Mouse (Mus musculus): ENCODE results near the gene Clcn3.
"Not testable (repeated sequence)": the region's sequence is repeated elsewhere in the genome, so short reads cannot be mapped to it uniquely, and the experiment has no call there.

Gene Clcn3

GRCm38 (mm10) chr8:60982701-60983687, at the start of gene Clcn3:
TSS of gene Clcn3 (minus strand) at chr8:60983300.
- DNase-seq = peak; percentile 98 to 99

GRCm38 (mm10) chr8:60996468-60996867, 13.4 kb upstream of the Clcn3 start:
- no peak for DNase-seq

GRCm38 (mm10) chr8:60993639-60993986, 10.5 kb upstream of the Clcn3 start:
- DNase-seq = no peak

DNA sequence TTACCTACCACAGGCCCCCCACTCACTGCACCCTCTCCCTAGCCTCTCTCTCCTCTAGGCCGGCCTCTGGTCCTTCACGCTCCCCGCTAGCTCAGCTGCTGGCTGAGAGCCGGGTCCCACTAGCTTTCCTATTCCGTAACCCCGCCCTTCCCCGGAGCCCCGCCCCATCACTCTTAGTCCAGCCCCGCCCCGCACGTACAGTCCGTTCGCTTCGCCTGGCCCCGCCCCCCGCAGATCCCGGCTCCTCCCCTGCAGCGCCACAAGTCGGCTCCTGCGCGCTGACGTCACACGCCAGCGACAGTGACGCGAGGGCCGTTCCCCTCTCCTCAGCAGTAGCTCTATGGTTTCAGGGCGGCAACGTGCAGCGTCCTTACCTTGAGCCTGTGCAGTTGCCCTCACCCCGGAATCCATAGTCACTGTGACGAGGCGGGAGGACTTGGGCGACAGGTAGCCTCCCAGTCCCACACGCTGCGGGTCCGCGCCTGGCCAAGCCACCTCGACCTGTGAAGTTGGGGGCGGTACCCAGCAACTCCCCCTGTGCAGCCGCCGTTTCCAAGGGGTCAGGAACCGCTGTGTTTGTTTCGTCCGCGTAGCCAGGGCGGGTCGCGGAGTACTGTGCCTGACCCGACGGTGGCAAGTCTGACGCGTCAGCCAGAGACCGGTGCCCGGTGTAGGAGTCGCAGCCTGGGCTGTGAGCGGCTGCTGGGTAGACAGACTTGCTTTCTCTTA, 10.0 kb upstream of the Clcn3 start, which contains the start of gene Nek1:
TSS of gene Nek1 (plus strand) at position 286 of the 729 bp plus-strand sequence.
- DNase-seq = peak; percentile 99

DNA sequence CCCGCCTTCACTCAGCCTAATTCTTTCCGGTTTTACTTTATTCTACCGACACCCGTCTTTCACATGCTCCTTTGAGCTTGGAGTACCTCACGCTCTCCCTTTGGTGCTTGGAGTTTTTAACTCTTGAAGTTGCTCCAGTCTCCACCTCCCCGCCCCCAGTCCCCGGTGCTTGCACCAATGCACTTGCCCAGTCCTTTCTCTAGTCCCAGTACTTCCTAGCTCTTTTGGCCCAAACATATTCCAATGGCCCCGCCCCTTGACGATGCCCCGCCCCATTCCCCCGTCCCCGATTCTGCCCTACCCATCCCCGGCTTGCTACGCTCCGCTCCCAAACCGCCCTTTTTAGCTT, 9.4 kb upstream of the Clcn3 start:
- peak in 1 of 2 experiments; percentile 73 for DNase-seq

GRCm38 (mm10) chr8:60984260-60985010, 1.3 kb upstream of the Clcn3 start:
- not testable (repeated sequence) for DNase-seq

- DNase-seq = peak; percentile 74 to 79
Observed at GRCm38 (mm10) chr8:60983688-60984079, 584 bp upstream of the Clcn3 start.

GRCm38 (mm10) chr8:60981388-60981787, 1.7 kb downstream of the Clcn3 start:
- DNase-seq = no peak

GRCm38 (mm10) chr8:60978496-60978895, 4.6 kb downstream of the Clcn3 start:
- no peak for DNase-seq

- DNase-seq = no peak
Observed at GRCm38 (mm10) chr8:60976818-60977217, 6.3 kb downstream of the Clcn3 start.

GRCm38 (mm10) chr8:60974837-60975236, 8.3 kb downstream of the Clcn3 start:
- no peak for DNase-seq

DNA sequence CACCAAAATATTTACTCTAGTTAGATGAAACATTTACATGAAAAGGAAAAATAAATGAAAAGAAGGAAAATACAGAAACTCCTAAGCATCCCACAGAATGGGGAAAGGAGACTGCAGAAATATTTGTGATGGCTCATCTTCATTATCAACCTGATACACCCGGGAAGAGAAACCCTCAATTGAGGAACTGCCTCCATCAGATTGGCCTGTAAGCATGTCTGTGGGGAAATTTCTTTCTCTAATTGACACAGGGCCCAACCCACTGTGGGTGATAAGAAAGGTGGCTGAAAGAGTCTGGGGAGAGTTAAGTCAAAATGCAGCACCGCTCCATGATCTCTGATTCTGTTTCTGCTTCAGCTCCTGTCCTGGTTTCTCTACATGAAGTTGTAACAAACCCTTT, 9.7 kb downstream of the Clcn3 start:
- no peak for DNase-seq

GRCm38 (mm10) chr8:60971808-60972207, 11.3 kb downstream of the Clcn3 start:
- peak; percentile 48 to 49 for DNase-seq

GRCm38 (mm10) chr8:60969091-60969490, 14.0 kb downstream of the Clcn3 start:
- no peak for DNase-seq

DNA sequence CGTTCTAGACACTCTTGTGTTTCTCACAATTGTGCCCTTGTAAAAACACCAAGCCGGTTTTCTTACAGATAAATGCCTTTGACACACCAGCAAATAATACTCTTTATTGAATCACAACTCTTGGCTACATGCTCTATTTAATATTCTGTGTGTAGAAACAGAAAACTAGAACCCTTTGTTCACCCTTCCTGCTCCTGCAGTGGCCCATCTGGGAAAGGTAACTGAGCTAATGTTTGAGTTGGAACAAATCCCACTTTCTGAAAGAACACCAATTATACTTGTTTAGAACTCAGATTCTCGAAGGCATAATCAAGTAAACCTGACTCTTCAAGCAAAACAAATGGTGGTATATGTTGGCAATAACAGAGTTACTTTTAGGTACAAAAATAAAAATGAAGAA, 17.4 kb downstream of the Clcn3 start:
- DNase-seq = peak in 1 of 2 experiments; percentile 36

DNA sequence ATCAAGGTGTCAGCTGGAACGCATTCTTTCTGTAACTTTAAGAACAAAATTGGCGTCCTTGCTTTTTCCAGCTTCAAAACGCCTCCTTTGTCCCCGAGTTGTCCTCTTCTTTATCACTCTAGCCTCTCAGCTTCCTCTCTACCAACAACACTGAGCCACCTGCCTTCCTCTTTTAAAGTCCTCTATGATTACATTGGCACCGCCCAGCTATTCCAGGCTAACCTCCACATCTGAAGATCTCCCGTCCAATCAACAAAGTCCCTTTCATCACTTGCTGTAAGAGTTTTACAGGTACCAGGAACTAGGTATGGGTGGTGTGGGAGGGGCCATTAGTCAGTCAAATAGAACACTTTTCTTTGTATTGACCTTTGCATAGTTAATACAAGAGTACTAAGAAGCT, 17.8 kb downstream of the Clcn3 start:
- no peak for DNase-seq

DNA sequence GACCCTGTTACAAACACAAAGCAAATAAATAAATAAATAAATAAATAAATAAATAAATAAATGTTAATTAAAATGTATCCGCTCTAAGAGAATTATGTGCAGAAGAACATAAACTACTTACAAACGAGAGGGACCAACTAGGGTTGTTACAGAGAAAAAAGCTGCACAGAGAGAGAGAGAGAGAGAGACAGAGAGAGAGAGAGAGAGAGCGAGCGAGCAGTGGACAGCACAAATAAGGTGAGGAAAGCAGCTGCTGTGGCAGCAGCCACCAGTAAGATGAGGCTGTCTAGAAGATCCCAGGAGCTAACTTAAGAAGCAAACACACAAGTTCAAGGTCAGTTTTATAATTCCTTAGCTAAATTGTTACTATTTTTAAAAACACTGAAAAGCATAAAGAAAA, 18.6 kb downstream of the Clcn3 start:
- DNase-seq = no peak

- no peak for DNase-seq
Observed at GRCm38 (mm10) chr8:60963931-60964330, 19.2 kb downstream of the Clcn3 start.

GRCm38 (mm10) chr8:60962763-60963162, 20.3 kb downstream of the Clcn3 start:
- DNase-seq = no peak

- no peak for DNase-seq
Observed at GRCm38 (mm10) chr8:60956847-60957246, 26.3 kb downstream of the Clcn3 start.

- peak; percentile 78 to 89 for DNase-seq
Observed at GRCm38 (mm10) chr8:60954281-60955014, 28.7 kb downstream of the Clcn3 start.

DNA sequence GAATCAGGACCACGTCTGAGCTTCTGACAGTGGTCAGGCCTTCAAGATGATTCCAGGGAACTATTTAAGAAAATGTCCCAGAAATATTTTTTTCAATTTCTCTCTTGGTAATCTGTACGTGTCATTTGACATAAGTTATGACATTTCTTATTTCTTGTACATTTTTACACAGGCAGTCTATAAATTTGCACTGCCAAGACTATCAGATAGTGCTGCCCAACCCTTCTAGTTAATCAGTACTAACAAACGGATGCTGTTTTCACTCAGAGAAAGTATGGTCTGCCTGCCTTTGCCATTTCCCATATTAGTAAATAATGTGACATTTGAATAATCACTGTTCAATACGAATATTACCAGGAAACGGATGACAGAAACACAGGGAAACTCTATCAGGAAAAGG, 30.3 kb downstream of the Clcn3 start:
- DNase-seq = no peak

Measured in cerebellum, adult 18-20 months (tissue).